Mouse (Mus musculus): ENCODE results near the gene Rtn4r.

The Rtn4r gene

DNA sequence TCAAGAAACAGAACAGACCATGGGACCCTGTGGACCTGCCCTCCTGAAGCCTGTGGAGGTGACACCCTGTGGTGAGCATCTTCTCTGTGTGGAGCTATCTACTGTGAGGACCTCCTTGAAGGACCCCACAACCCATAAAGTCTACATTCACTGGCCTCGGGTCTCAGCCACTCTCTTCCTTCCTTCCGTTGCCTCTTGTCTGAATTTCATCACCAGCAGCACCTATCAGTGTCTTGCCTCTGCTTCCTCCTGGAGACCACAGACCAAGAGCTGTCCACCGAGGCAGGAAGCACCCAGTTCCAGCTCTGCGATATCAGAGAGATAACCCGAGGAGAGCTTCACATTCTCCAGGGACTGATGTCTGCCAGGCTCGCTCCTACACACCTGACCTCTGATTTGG is 31.8 kb downstream of the Rtn4r start:
- no peak for DNase-seq

GRCm38 (mm10) chr16:18159778-18160177 is 32.3 kb downstream of the Rtn4r start:
- peak; percentile 56 to 58 for DNase-seq

- peak in 1 of 2 experiments; percentile 39 for DNase-seq
These were observed 33.1 kb downstream of the Rtn4r start for GRCm38 (mm10) chr16:18160514-18160913.

GRCm38 (mm10) chr16:18161190-18161589 is 33.7 kb downstream of the Rtn4r start:
- no peak for DNase-seq

- peak in 1 of 2 experiments; percentile 61 for DNase-seq
These were observed 37.3 kb downstream of the Rtn4r start for GRCm38 (mm10) chr16:18164642-18165238.

GRCm38 (mm10) chr16:18166613-18167190 is 39.3 kb downstream of the Rtn4r start:
- peak; percentile 77 to 83 for DNase-seq

DNA sequence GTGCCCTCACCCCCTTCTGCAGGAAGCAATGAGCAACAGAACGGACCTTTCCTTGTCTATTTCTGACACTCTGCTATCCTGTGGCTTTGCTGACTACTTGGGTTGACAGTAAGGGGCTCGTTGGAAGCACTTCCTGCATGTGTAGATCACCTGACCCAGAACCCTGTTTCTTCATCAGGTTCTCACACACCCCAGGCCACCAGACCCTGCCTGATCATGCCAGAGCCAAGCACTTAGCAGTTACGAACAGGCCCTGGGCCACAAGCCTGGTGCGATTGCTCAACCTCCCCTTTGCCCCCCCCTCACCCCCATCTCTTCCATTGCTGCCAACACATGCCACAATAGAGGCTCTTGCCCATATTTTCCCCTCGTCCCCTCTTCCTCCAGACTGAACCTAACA is 41.7 kb downstream of the Rtn4r start:
- DNase-seq = peak; percentile 7 to 10

DNA sequence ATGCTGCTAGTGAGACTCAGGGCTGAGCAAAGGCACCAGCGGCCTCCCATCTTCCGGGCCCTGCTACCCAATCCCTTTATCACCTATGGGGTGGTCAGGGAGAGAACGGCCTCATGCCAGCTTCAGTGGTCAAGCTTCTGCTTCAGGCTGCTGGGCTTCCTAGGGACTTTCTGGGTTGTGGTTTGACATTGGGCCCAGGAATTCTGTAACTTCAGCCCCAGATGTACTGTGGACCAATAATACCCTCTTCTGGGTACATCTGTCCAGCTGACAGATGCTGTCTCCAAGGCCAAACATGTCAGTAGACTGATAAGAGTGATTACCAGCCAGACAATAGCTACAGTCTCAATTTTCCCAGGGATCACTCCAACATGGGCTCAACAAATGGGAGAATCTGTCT is 42.3 kb downstream of the Rtn4r start:
- peak; percentile 9 to 14 for DNase-seq

DNA sequence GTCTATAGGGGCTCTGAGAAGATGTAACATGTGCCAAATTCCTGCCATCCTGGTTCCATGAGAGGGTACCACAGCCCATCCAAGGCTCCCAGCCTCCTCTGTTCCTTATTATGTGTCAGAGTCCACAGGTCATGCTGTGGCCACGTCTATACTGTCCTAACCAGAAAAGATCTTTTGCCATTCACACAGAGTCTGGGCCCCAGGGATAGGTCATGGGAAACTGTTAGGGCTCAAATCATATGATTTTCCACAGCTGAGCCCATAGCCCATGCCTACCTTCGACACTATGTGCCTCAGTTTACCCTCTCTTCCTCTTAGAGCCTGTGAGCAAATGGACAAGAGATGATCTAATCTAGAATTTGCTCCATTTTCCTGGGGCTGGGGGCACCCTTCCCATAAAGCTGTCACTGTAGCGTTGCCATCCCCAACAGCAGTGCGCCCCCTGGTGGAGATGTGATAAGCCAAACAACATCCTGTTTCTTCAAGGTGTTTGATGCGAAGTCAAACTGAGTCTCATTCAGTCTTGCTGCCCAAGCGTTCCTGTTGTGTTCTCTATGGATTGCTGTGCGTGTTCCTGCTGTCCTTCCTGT is 44.9 kb downstream of the Rtn4r start:
- peak; percentile 96 to 98 for DNase-seq

- DNase-seq = peak in 1 of 2 experiments; percentile 24
These were observed 45.8 kb downstream of the Rtn4r start for GRCm38 (mm10) chr16:18173231-18173630.

- DNase-seq = no peak
These were observed 46.3 kb downstream of the Rtn4r start for GRCm38 (mm10) chr16:18173788-18174187.

- peak; percentile 39 to 52 for DNase-seq
These were observed 48.5 kb downstream of the Rtn4r start for GRCm38 (mm10) chr16:18175817-18176541.

GRCm38 (mm10) chr16:18176758-18177157 is 49.3 kb downstream of the Rtn4r start:
- peak; percentile 66 to 74 for DNase-seq

DNA sequence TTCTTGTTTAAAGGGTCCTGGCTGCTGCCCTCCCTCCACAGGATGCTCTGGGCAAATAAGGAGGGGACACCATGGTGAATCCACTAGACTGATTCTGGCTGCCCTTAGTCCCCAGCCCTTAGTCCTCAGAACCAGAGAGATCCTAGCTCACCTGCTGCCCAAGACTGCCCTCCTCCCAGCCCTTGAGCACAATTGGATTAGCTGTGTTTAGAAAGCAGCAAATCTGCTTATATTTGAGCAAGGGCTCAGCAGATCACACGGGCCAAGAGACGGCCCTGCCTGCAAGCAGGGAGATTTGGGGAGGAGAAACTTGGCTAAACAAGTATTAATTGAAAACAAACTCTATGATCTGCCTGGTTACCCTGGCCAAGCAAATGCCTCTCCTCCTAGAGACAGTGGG is 52.1 kb downstream of the Rtn4r start:
- no peak for DNase-seq

- no peak for DNase-seq
These were observed 54.0 kb downstream of the Rtn4r start for GRCm38 (mm10) chr16:18181398-18181797.

DNA sequence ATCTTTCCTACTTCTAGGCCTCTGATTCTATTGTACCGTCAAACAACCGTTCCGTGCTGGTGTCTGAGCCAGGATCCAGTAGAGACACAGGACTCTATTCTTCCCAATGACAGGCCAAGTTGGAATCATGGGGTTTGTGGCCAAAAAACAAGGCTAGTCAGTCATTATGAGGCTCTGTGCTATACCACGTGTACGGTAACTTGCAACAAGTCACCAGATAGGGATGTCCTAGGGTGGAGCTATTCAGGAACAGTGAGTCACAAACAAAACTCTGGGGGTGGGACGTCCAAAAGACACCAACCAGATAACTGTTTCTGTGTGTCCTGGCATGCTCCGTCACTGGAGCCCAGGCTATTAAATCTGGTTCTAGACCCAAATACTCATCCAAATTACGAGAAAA is 55.3 kb downstream of the Rtn4r start:
- no peak for DNase-seq

GRCm38 (mm10) chr16:18185715-18186449 is 58.4 kb downstream of the Rtn4r start:
- DNase-seq = no peak

DNA sequence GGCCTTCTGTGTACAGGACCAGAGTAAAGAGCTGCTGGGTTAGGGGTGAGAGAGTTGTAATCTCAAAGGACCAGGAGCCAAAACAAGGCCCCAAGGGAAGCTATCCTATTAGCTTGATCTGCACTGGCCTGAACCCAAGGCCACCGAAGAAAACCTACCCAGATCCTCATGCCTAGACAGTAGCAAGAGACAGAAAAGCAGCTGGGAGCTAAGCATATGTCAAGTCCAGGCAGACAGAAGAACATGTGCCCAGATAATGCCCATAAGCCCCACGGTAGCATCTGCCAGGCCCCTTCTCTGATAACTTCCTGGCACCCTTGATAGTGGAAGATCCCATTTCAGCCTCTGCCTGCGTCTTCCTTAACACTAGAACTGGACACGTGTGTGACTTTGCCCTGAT is 59.4 kb downstream of the Rtn4r start:
- DNase-seq = peak in 1 of 2 experiments; percentile 36

GRCm38 (mm10) chr16:18187221-18187620 is 59.8 kb downstream of the Rtn4r start:
- DNase-seq = no peak

DNA sequence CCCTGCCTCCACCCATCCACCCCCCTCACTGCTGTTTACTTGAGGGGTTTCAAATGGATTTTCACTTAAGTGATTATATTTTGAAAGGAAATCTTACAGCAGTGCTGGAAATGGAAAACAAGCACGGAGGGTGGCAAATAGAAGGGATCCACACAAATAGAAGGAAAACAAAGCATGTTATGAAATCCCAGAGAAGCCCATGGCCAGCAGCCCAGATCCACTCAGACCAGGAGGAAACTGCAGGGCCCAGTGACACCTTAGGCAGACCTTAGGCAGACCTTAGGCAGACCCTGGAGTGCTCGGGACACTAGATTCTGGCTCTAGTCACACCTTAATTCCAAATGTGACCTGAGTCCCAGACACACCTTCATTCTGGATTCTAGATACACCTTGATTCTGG is 63.6 kb downstream of the Rtn4r start:
- DNase-seq = no peak

GRCm38 (mm10) chr16:18194208-18194985 is 67.0 kb downstream of the Rtn4r start:
- DNase-seq = peak in 1 of 2 experiments; percentile 51

GRCm38 (mm10) chr16:18195068-18195467 is 67.6 kb downstream of the Rtn4r start:
- DNase-seq = no peak
